ENCODE assay signal across 7 mouse cellular contexts in genomic region chr7:130692392-130692942, GRCm38 (mm10).
A peak's percentile ranks its signal among the peaks of the same experiment; 100 is the strongest.
DNase-seq lines count a peak whose midpoint lies in the region; ATAC-seq lines count a peak whose summit lies in the region.

No protein-coding gene starts in this region.

- no peaks in the 10 kb centered on the region for H3K36me3 ChIP-seq in forebrain, embryonic 16.5 days (ENCODE audit: control insufficient read depth, insufficient read depth)
- no peaks in the 10 kb centered on the region for H3K36me3 ChIP-seq in hindbrain, embryonic 11.5 days (ENCODE audit: control insufficient read depth, insufficient read depth, low read length)

- H3K4me1 ChIP-seq in forebrain, embryonic 16.5 days (replicated peaks; ENCODE audit: control insufficient read depth, insufficient read depth, low read length) = peaks cover 38% of the 10 kb centered on the region
- peaks cover 13% of the 10 kb centered on the region for H3K4me1 ChIP-seq in hindbrain, embryonic 11.5 days (replicated peaks; ENCODE audit: control insufficient read depth, insufficient read depth, low read length)

- peak overlapping the region; percentile 81 for H3K4me3 ChIP-seq in forebrain, embryonic 16.5 days (replicated peaks; ENCODE audit: low read length)
- H3K4me3 ChIP-seq in hindbrain, embryonic 11.5 days (ENCODE audit: low read depth, low read length) = peak overlapping the region; percentile 73

- peak overlapping the region; percentile 99 for H3K9ac ChIP-seq in forebrain, embryonic 16.5 days (replicated peaks; ENCODE audit: low read depth, low read length)
- peak overlapping the region; percentile 95 for H3K9ac ChIP-seq in hindbrain, embryonic 11.5 days (ENCODE audit: low read depth, low read length)

- intact Hi-C loops in left cerebral cortex, postnatal 14 days (cut with DNase I) = loop anchor here (5.0 kb wide), 1 partner anchor 40 kb away; no protein-coding TSS in a partner anchor

- ATAC-seq in forebrain, embryonic 16.5 days = peak; percentile 86
- ATAC-seq in hindbrain, embryonic 11.5 days (ENCODE audit: low FRiP score) = peak; percentile 90
- peak; percentile 63 for ATAC-seq in megakaryocyte progenitor cell, adult 5-6 weeks (replicated peaks; ENCODE audit: poor library complexity)

- H3K27me3 ChIP-seq in forebrain, embryonic 16.5 days (replicated peaks; ENCODE audit: control insufficient read depth, insufficient read depth, low read length) = no peaks in the 10 kb centered on the region
- H3K27me3 ChIP-seq in hindbrain, embryonic 11.5 days (ENCODE audit: control insufficient read depth, insufficient read depth, low read length) = no peaks in the 10 kb centered on the region

- DNase-seq in T-cell, adult 2 months (ENCODE audit: low spot score) = peak; percentile 57
- peak; percentile 83 for DNase-seq in cerebellum, adult 11-12 months
- DNase-seq in hindbrain, embryonic 11.5 days (ENCODE audit: low spot score) = peak; percentile 88
- peak; percentile 79 to 83 for DNase-seq in left cerebral cortex, postnatal 14 days (ENCODE audit: low spot score in 2 of 2)
- peak; percentile 83 for DNase-seq in right cerebral cortex, postnatal 25 days

- WGBS in forebrain, embryonic 16.5 days = under 1% methylated on average over 37 of the region's 39 CpGs
- under 1% methylated on average over 39 of the region's 39 CpGs for WGBS in hindbrain, embryonic 11.5 days

- H3K27ac ChIP-seq in forebrain, embryonic 16.5 days (ENCODE audit: low read length) = peak overlapping the region; percentile 99
- H3K27ac ChIP-seq in hindbrain, embryonic 11.5 days (ENCODE audit: low read depth, low read length) = peak overlapping the region; percentile 97

- H3K9me3 ChIP-seq in forebrain, embryonic 16.5 days (ENCODE audit: control insufficient read depth, low read length) = no peaks in the 10 kb centered on the region
- H3K9me3 ChIP-seq in hindbrain, embryonic 11.5 days (ENCODE audit: control insufficient read depth, low read length) = no peaks in the 10 kb centered on the region

- H3K4me2 ChIP-seq in forebrain, embryonic 16.5 days (ENCODE audit: low read length) = peak overlapping the region; percentile 57
- peak overlapping the region; percentile 83 for H3K4me2 ChIP-seq in hindbrain, embryonic 11.5 days (replicated peaks; ENCODE audit: low read depth, low read length)

Comparison
In these comparisons a context has a peak if more than half of its experiments do, and no peak if none do; other contexts are left out.
1. Peak in every context shown above with its lines: DNase-seq, ATAC-seq, H3K4me3 ChIP-seq and H3K27ac ChIP-seq.